Mouse (Mus musculus) mouse embryonic stem cell (cell line): Measurements from ENCODE around the gene Mindy4.

ENCODE experiments used
- in situ Hi-C, 2 experiments: fragments of 300-500 bp; cut with MboI; formaldehyde crosslinking; loops; 1 replicate in 1 of 2; 3 replicates in 1 of 2; pipeline ENCODE4 v1.14.3; 2019 to 2020; ENCODE audit warnings: low sequenced_read_pairs in 2 of 2, low pct_unique_long_range_greater_than_20kb in 1 of 2, mixed read lengths in 1 of 2; ENCODE audit not compliant: unreplicated experiment in 1 of 2

Mindy4 gene

DNA sequence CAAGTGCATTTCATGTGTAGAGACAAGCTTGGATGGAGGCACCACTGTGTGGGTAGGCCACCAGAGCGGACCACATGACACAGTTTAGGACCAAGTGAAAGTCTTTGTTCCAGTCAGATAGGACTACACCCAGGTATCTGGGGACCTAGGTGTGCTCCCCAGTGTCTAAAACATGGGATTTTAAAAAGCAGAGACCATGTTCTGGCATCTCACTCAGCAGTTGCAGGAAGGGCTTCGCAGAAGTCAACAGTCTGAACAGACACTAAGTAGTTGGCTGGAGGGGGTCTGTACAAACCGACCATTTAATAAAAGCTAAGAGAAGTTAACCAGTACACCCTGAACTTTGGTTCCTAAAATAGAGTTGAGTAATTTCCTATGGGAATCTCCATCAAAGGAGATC is 10.0 kb upstream of the Mindy4 start:
- in situ Hi-C loops = no loop called here

- in situ Hi-C loops = no loop called here
These were observed 4.1 kb upstream of the Mindy4 start for GRCm38 (mm10) chr6:55199047-55199446.

DNA sequence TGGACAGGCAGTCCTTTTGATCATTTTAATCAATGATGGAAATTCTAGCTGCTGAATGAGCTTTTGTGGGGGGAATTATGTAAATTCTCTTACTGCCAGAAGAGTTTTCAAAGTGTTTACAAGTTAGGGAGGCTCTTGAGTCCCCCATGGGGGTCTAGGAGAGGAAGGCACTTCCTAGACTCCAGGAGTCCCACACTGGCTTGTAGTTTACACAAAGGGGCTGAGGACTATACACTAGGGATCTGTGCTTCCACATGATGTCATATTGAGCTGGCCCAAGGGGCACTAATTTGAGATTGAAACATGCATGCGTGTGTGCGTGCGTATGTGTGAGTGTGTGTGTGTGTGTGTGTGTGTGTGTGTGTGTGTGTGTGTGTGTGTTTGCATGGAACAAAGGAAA is 748 bp downstream of the Mindy4 start:
- in situ Hi-C loops = no loop called here

DNA sequence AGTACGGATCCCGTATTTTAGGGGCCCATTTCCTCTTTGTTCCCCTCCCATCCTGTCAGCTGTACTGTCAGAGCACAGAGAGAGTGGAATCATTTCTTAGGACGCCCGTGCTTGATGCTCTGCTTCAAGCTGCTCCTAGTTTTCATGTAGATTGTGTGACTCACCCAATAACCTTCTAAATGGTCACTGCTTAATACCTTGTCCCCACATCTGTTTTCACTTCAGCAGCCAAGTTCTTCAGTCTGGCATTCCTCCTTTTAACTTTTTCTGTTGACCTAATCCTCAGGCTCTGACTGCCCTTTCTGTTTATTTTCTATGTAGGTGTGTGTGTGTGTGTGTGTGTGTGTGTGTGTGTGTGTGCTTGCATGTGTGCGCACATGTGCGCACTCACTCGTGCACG is 4.6 kb downstream of the Mindy4 start:
- in situ Hi-C loops = no loop called here

GRCm38 (mm10) chr6:55210423-55211365 is 7.5 kb downstream of the Mindy4 start:
- in situ Hi-C loops = no loop called here

DNA sequence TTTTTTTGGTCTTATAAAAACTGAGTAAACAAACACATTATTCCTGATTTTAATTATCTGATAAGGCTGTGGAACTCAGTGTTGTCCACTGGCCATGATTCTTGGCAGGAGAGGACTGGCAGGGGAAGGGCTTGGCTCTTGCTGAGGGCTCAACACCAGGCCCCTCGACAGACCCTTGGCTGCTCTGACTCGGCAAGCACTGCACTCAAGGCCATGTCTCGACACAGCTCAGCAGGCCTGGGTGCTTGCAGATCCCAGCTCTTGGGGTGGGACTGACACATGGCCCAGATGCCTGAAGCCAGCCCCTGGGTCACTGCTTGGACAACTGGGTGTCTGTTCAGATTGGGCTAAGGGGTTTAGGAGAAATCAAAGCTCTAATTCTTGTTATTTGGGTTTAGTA is 11.4 kb downstream of the Mindy4 start:
- in situ Hi-C loops = no loop called here

DNA sequence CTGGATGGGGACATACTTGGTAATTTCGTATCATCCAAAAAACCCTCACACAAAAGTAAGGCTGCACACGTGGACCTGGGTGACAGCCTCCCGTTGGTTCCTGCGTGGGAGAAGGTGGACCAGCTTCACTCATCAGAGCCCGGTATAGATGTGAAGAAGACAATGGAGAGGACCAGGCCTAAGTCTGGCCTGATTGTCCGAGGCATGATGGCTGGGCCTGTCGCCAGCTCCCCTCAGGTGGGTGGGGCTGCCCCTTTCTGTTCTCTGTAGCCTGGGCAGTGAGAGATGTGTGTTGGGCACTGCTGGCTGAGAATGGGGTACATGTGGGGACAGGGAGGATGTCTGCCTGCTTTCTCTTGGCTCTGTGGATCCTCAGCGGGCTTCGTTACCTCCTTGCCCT is 15.0 kb downstream of the Mindy4 start:
- in situ Hi-C loops = no loop called here

DNA sequence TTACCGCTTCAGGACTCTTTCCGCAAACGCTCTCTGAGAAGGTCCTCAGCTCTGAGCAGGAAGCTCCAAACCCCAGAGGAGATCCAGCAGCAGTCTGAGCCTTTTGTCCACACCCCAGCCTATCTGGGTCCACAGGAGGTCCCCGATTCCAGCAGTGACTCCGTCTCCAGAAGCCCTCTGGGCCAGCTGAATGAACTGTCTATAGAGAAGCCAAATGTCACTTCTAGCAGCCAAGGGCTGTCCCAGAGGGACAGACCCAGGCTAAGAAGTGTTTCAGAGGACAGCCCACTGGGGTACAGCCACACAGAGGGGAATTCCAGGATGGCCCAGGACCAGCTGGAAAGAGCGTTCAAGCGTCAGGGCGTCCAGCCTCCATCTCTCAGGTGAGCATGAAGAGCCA is 20.8 kb downstream of the Mindy4 start:
- in situ Hi-C loops = no loop called here

GRCm38 (mm10) chr6:55230048-55230447 is 26.9 kb downstream of the Mindy4 start:
- in situ Hi-C loops = loop anchor here (10.0 to 25.0 kb wide), 2 partner anchors 155 to 282 kb away; no protein-coding TSS in a partner anchor

DNA sequence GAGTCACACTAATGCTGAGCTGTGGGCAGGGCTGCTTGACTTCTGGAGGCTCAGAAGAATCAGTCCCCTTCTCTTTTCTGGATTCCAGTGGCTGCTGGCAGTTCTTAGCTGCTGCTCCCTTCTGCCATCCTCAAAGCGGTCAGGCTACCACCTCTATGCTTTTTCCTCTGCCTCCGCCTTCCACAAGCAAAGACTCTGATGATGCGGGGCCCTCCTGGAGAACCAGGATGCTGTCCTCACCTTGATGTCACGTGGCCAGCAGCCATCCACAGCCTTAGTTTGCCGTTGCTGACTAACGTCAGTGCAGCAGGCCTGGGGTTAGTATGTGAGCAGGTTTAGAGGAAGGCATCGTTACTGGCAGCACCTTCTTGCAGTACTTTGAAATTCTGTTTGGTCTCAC is 28.9 kb downstream of the Mindy4 start:
- in situ Hi-C loops = loop anchor here (10.0 to 25.0 kb wide), 2 partner anchors 153 to 280 kb away; no protein-coding TSS in a partner anchor

DNA sequence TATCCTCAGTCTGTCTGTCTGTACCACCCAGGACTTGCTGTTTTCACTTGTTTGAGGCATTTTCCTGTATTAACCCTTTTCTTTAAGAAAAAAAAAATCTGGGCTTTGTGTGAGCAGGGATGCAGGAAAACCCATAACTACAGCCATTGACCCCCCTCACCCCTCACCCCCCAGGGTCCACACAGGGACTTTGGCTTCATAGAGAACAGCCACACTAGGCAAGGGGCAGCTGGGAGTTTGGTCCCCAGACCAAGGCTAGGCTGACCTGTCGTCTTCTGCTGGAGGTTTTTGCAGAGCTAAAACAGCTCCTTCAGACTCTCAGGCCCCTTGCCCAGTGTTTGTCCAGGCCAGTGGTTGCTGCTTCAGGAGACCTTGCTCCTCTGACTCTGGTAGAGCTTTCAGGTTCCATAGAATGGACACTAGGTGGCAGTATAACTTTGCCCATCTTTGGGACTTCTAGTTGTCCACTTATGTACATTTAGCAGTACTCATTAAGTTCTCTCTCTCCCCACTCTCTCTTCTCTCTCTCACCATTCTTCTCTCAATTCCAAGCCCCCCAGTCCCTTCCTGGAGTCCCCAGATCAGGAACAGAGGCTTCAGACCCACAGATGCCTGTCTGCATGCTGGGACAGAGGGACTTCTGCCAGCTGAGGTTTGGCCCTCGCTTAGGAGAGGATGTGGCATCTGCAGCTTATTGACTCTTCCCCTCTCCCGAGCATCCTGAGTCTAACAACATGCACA is 29.5 kb downstream of the Mindy4 start:
- in situ Hi-C loops = loop anchor here (10.0 to 25.0 kb wide), 2 partner anchors 152 to 280 kb away; no protein-coding TSS in a partner anchor

DNA sequence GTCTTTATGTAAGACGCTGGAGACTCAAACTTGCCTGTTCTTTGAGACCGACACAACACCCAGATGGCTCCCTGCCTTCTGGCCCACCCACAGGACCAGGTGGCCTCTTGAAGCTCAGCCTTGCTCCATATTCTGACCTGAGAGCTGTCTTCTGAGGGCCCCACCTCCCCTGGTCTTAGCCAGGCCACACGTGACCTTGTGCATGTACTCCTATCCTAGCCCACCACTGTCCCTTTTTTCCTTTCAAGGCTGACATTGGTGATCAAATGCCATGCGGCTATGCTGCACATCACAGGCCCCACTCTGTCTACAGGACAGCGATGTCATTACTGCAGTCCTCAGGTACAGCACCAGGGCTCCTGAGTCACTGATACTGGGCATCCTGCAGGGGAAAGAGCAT is 30.1 kb downstream of the Mindy4 start:
- in situ Hi-C loops = loop anchor here (10.0 to 25.0 kb wide), 2 partner anchors 151 to 279 kb away; no protein-coding TSS in a partner anchor

DNA sequence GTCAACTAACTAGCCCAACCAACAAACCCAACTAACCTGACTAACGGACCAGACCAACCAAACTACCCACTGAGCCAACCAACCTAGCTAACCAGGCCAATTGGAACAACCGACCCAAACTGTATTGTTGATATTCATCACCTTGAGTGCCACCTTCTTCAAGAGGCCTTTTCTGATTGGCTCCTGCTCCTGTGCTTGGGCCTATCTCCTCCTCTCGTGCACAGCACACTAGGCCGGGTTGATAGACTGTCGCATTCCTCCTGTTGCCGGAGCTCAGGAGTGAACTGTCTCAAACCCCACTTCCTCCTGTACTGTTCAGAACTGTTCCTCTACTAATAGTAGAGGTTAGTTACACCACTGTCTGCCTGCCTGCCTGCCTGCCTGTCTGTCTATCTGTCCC is 31.5 kb downstream of the Mindy4 start:
- in situ Hi-C loops = loop anchor here (10.0 to 25.0 kb wide), 2 partner anchors 150 to 278 kb away; no protein-coding TSS in a partner anchor

DNA sequence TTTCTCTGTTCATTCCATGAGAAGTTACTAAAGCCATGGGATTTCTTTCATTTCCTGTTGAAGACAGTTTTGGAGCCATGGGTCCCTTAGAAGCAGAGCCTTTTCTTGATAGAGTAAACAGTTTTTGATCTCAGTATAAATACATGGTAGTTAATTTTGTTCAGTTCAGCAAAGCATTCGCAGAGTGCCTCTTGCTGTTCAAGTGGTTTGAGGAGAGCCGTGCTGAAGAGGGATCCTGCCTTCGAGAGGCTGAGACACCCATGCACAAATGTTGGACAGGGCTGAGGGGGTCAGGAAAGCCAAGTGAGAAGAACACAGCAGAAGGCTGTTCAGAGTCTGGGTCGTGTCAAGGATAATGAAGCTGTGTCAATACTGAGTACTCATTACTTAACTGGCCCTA is 32.5 kb downstream of the Mindy4 start:
- in situ Hi-C loops = loop anchor here (10.0 to 25.0 kb wide), 2 partner anchors 149 to 277 kb away; no protein-coding TSS in a partner anchor

- in situ Hi-C loops = loop anchor here (10.0 to 25.0 kb wide), 2 partner anchors 145 to 272 kb away; no protein-coding TSS in a partner anchor
These were observed 36.7 kb downstream of the Mindy4 start for GRCm38 (mm10) chr6:55239931-55240330.

DNA sequence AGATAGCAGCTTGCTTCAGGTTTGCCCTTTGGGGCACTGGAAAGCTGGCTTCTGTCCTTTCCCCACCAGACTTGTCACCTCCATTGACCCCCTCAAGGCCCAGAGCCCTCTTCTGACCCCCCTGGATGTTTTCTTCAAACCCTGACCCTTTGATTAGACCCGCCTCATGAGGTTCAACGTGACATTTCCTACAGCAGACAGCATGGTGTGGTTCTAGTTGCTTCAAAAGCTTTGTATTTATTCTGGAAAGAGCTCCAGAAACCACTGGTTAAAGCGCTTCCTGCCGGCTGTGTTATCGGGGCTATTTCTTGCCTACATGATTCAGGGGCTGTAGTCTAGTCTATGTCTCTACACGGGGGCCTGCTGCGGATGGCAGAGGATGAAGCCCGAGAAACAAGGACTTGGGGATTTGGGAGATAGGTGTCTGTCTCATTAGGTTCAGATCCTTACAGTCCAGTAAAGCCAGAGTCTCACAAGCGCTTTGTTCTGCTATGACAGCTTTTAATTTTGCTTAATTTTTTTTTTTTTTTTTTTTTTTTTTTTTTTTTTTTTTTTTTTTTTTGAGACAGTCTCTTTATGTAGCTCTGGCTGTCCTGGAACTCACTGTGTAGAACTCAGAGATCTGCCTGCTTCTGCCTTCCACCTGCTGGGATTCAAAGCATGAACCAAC is 37.5 kb downstream of the Mindy4 start:
- in situ Hi-C loops = loop anchor here in 1 of 2 experiments (25.0 kb wide), 1 partner anchor 272 kb away; no protein-coding TSS in a partner anchor

DNA sequence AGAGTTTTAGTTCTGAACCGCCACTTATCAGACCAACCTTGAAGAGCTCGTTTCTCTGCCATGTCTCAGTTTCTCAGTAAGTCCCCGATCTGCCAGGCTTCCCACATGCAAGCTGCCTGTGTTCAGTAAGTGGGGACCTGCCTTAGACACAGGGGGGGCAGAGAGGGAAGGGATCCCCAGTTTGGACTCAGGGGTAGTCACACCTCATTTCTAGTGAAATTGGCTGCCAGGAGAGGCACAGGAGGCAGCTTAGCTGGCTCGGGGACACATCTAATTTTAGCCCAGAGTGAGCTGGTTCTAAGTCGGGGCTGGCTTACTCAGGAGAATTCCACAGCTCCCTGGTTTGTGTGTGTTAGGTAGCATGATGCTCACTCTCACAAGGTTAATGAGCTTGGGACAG is 38.3 kb downstream of the Mindy4 start:
- in situ Hi-C loops = loop anchor here in 1 of 2 experiments (25.0 kb wide), 1 partner anchor 271 kb away; no protein-coding TSS in a partner anchor

- in situ Hi-C loops = loop anchor here in 1 of 2 experiments (25.0 kb wide), 1 partner anchor 267 kb away; no protein-coding TSS in a partner anchor
These were observed 42.5 kb downstream of the Mindy4 start for GRCm38 (mm10) chr6:55245680-55246079.
